Mouse (Mus musculus) stomach, embryonic 16.5 days (tissue): ENCODE measurements at regions not wholly inside any gene's neighbourhood (a gene's known extent, or its start where the extent isn't known, plus 50 kb on each side); places are given as distances from the start of the nearest gene placed in this dataset.
A peak's percentile ranks its signal among the peaks of the same experiment; 100 is the strongest.

Experiments
- ATAC-seq: fragments of 200-750 bp; cut with Nextera tagmentation; 2 replicates; pipeline ENCODE4 v1.8.0; 2017; ENCODE audit warnings: moderate number of reproducible peaks, moderate TSS enrichment; ENCODE audit not compliant: insufficient read depth, low FRiP score
- H3K27ac ChIP-seq: fragments of 300-500 bp; sonication (generic); 2 replicates; pipeline ENCODE4 v1.5.1; 2014; ENCODE audit warnings: low read length
- H3K27me3 ChIP-seq: fragments of 300-500 bp; sonication (generic); 2 replicates; pipeline ENCODE4 v1.6.1; 2014; ENCODE audit warnings: low read length, control low read depth, mixed read lengths; ENCODE audit not compliant: control insufficient read depth, insufficient read depth
- H3K36me3 ChIP-seq: fragments of 300-500 bp; sonication (generic); 2 replicates; pipeline ENCODE4 v1.6.1; 2014; ENCODE audit warnings: low read length; ENCODE audit not compliant: control insufficient read depth, insufficient read depth
- H3K4me1 ChIP-seq: fragments of 300-500 bp; sonication (generic); 2 replicates; pipeline ENCODE4 v1.6.1; 2014; ENCODE audit warnings: low read length, control low read depth, mixed read lengths; ENCODE audit not compliant: control insufficient read depth, insufficient read depth
- H3K4me2 ChIP-seq: fragments of 300-500 bp; sonication (generic); 2 replicates; pipeline ENCODE4 v1.6.1; 2014; ENCODE audit warnings: low read depth, low read length, mixed read lengths
- H3K4me3 ChIP-seq: fragments of 300-500 bp; sonication (generic); replicated peaks from 2 replicates; pipeline ENCODE4 v1.5.1; 2014; ENCODE audit warnings: mild to moderate bottlenecking, low read length
- H3K9ac ChIP-seq: fragments of 300-500 bp; sonication (generic); 2 replicates; pipeline ENCODE4 v1.6.1; 2014; ENCODE audit warnings: low read length
- H3K9me3 ChIP-seq: fragments of 300-500 bp; sonication (generic); replicated peaks from 2 replicates; pipeline ENCODE4 v1.6.1; 2016; ENCODE audit warnings: low read length, control low read depth; ENCODE audit not compliant: control insufficient read depth
- WGBS: fragments of 180-500 bp; shearing (Covaris S2); extraction: QIAGEN DNeasy Blood & Tissue Kit; methylation state at CpG from one replicate; pipeline ENCODE4 v1.1.7; 2014; 5-methylcytosine and 5-hydroxymethylcytosine counted together

GRCm38 (mm10) chr13:80957419-80958139, 74.4 kb downstream of the Arrdc3 start:
- peak; percentile 22; the same call in 1 of the 2 replicates for ATAC-seq
- WGBS: 73% methylated on average over 6 of the region's 6 CpGs
- H3K36me3 ChIP-seq: no peaks in the 10 kb centered on the region

GRCm38 (mm10) chr13:80959763-80960162, 76.6 kb downstream of the Arrdc3 start:
- 83% methylated on average over 1 of the region's 1 CpGs for WGBS
- H3K27me3 ChIP-seq: no peaks in the 10 kb centered on the region

More at GRCm38 (mm10) chr13:80957419-80958139, 74.4 kb downstream of the Arrdc3 start:
- Histone ChIP-seq H3K9me3 (no peaks in the 10 kb centered on the region), H3K27ac (no peak overlapping the region), H3K27me3 (no peaks in the 10 kb centered on the region), H3K4me3 (no peak overlapping the region), H3K4me2 (no peak overlapping the region), H3K4me1 (no peaks in the 10 kb centered on the region), H3K9ac (no peak overlapping the region)

GRCm38 (mm10) chr13:80961985-80962617, 78.9 kb downstream of the Arrdc3 start:
- Histone ChIP-seq H3K9ac (no peak overlapping the region), H3K9me3 (no peaks in the 10 kb centered on the region), H3K4me3 (no peak overlapping the region), H3K27me3 (no peaks in the 10 kb centered on the region), H3K27ac (no peak overlapping the region), H3K36me3 (no peaks in the 10 kb centered on the region), H3K4me2 (peak overlapping the region; percentile 62), H3K4me1 (peaks cover 5% of the 10 kb centered on the region; the same call in 1 of the 2 replicates)
- no peak for ATAC-seq
- WGBS: 53% methylated on average over 7 of the region's 7 CpGs

More at GRCm38 (mm10) chr13:80959763-80960162, 76.6 kb downstream of the Arrdc3 start:
- no peak for ATAC-seq
- Histone ChIP-seq H3K4me3 (no peak overlapping the region), H3K27ac (no peak overlapping the region), H3K4me1 (peaks cover 5% of the 10 kb centered on the region; the same call in 1 of the 2 replicates), H3K36me3 (no peaks in the 10 kb centered on the region), H3K9me3 (no peaks in the 10 kb centered on the region), H3K4me2 (no peak overlapping the region), H3K9ac (no peak overlapping the region)

GRCm38 (mm10) chr13:80962789-80963590, 79.8 kb downstream of the Arrdc3 start:
- WGBS: 2% methylated on average over 51 of the region's 51 CpGs
- no peaks in the 10 kb centered on the region for H3K36me3 ChIP-seq
- H3K4me2 ChIP-seq: peak overlapping the region; percentile 62
- H3K9me3 ChIP-seq: no peaks in the 10 kb centered on the region
- H3K9ac ChIP-seq: peak overlapping the region; percentile 69
- peak; percentile 98 for ATAC-seq
- peaks cover 5% of the 10 kb centered on the region; the same call in 1 of the 2 replicates for H3K4me1 ChIP-seq
- H3K27ac ChIP-seq: peak overlapping the region; percentile 90
- H3K4me3 ChIP-seq: peak overlapping the region; percentile 48
- H3K27me3 ChIP-seq: no peaks in the 10 kb centered on the region

- no peaks in the 10 kb centered on the region for H3K36me3 ChIP-seq
- no peaks in the 10 kb centered on the region for H3K27me3 ChIP-seq
- H3K9ac ChIP-seq: peak overlapping the region; percentile 69
- 55% methylated on average over 11 of the region's 11 CpGs for WGBS
- peaks cover 5% of the 10 kb centered on the region; the same call in 1 of the 2 replicates for H3K4me1 ChIP-seq
- peak overlapping the region; percentile 62 for H3K4me2 ChIP-seq
- peak overlapping the region; percentile 90 for H3K27ac ChIP-seq
- no peak for ATAC-seq
- peak overlapping the region; percentile 48 for H3K4me3 ChIP-seq
- H3K9me3 ChIP-seq: no peaks in the 10 kb centered on the region
These were observed 80.4 kb downstream of the Arrdc3 start for GRCm38 (mm10) chr13:80963591-80963940.

GRCm38 (mm10) chr13:80971664-80972063, 88.5 kb downstream of the Arrdc3 start:
- Histone ChIP-seq H3K27me3 (no peaks in the 10 kb centered on the region), H3K4me2 (no peak overlapping the region), H3K9me3 (no peaks in the 10 kb centered on the region), H3K9ac (no peak overlapping the region), H3K36me3 (no peaks in the 10 kb centered on the region), H3K4me3 (no peak overlapping the region), H3K4me1 (no peaks in the 10 kb centered on the region), H3K27ac (no peak overlapping the region)
- ATAC-seq: no peak
- 61% methylated on average over 3 of the region's 3 CpGs for WGBS

GRCm38 (mm10) chr13:80974424-80974823, 91.2 kb downstream of the Arrdc3 start:
- ATAC-seq: no peak
- no peaks in the 10 kb centered on the region for H3K27me3 ChIP-seq
- no peaks in the 10 kb centered on the region for H3K4me1 ChIP-seq
- 60% methylated on average over 1 of the region's 1 CpGs for WGBS
- H3K4me2 ChIP-seq: no peak overlapping the region
- H3K27ac ChIP-seq: no peak overlapping the region
- H3K9ac ChIP-seq: no peak overlapping the region
- no peaks in the 10 kb centered on the region for H3K36me3 ChIP-seq
- no peaks in the 10 kb centered on the region for H3K9me3 ChIP-seq
- H3K4me3 ChIP-seq: no peak overlapping the region

GRCm38 (mm10) chr13:80977266-80977665, 94.1 kb downstream of the Arrdc3 start:
- 75% methylated on average over 3 of the region's 3 CpGs for WGBS
- no peaks in the 10 kb centered on the region for H3K27me3 ChIP-seq
- ATAC-seq: no peak
- no peaks in the 10 kb centered on the region for H3K4me1 ChIP-seq
- no peak overlapping the region for H3K4me2 ChIP-seq
- no peaks in the 10 kb centered on the region for H3K9me3 ChIP-seq
- no peak overlapping the region for H3K9ac ChIP-seq
- no peak overlapping the region for H3K27ac ChIP-seq
- H3K4me3 ChIP-seq: no peak overlapping the region
- H3K36me3 ChIP-seq: no peaks in the 10 kb centered on the region

- no peaks in the 10 kb centered on the region for H3K4me1 ChIP-seq
- no peak overlapping the region for H3K4me2 ChIP-seq
- no peaks in the 10 kb centered on the region for H3K9me3 ChIP-seq
- no peak overlapping the region for H3K4me3 ChIP-seq
- no peaks in the 10 kb centered on the region for H3K36me3 ChIP-seq
- H3K27me3 ChIP-seq: no peaks in the 10 kb centered on the region
- no peak overlapping the region for H3K9ac ChIP-seq
- H3K27ac ChIP-seq: no peak overlapping the region
- no peak for ATAC-seq
- WGBS: 76% methylated on average over 2 of the region's 2 CpGs
These were observed 98.0 kb downstream of the Arrdc3 start for GRCm38 (mm10) chr13:80981201-80981600.
